Mouse (Mus musculus): Measurements from ENCODE around the gene Lpin3. TPM values are rescaled to one million over a fixed set of nuclear protein-coding genes. Genes with fewer than 3 reads are reported as not detected.

The Lpin3 gene
- polyA plus RNA-seq, 2 experiments = 2.3 to 2.9 TPM

DNA sequence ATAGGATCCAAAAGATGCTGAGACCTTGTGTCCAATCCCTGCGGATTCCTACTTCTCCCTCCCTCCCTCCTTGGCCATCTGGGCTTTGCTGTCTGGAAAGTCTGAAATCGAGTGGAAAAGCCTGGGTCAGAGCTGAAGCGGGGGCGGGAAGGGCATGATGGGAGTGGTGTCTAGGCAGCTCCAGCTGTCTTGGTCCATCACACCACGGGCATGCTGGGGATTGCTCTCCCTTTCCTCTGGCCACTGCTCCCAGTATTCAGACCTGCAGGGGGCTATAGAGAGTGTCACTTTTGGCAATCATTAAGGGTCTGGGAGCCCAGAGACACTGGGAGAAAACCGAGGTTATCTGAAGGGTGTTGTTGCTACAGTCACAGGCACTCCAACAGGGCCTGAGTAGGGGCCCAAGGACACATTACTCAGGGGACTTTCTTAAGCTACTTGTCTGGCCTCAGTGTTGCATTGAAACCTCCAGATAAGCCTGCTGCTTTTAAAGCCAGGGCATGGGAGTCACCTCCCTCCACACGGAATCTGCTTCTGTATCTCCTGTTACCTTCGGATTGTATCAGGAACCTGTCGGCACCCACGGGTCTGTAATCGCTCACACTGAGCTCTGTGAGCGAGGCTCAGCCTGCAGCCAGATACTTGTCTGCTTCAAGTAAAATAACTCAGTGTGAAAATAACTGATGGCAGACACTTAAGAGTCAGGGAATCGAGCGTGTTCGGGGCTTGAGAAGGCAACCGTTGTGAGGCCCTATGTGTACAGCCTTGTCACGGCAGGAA lies 60.6 kb downstream of the Lpin3 start:
- WGBS = 67% methylated on average over 17 of the region's 17 CpGs
- DNase-seq (ENCODE audit: low spot score) = peak; percentile 61
- H3K4me1 ChIP-seq (ENCODE audit: control insufficient read depth, insufficient read depth, low read length) = no peaks in the 10 kb centered on the region
- H3K27ac ChIP-seq (replicated peaks; ENCODE audit: low read depth, low read length) = no peak overlapping the region
- peaks cover 4% of the 10 kb centered on the region; the same call in 1 of the 2 replicates for H3K36me3 ChIP-seq (ENCODE audit: control insufficient read depth, insufficient read depth, low read length)
- H3K4me3 ChIP-seq (replicated peaks; ENCODE audit: low read length) = no peak overlapping the region
- no peak overlapping the region for H3K4me2 ChIP-seq (replicated peaks; ENCODE audit: low read depth, low read length, severe bottlenecking)
- TF ChIP-seq POLR2A (IDR thresholded peaks at IDR 0.05; ENCODE audit: borderline replicate concordance, extremely low read depth, insufficient read depth, insufficient read length) = no peak
- H3K27me3 ChIP-seq (ENCODE audit: control insufficient read depth, insufficient read depth, low read length) = no peaks in the 10 kb centered on the region
- no peaks in the 10 kb centered on the region for H3K9me3 ChIP-seq (ENCODE audit: control insufficient read depth, low read length)
- H3K9ac ChIP-seq (ENCODE audit: low read depth, low read length, severe bottlenecking) = no peak overlapping the region; the same call in 1 of the 2 replicates
- peak; percentile 67 for ATAC-seq (ENCODE audit: low FRiP score, low read depth)

DNA sequence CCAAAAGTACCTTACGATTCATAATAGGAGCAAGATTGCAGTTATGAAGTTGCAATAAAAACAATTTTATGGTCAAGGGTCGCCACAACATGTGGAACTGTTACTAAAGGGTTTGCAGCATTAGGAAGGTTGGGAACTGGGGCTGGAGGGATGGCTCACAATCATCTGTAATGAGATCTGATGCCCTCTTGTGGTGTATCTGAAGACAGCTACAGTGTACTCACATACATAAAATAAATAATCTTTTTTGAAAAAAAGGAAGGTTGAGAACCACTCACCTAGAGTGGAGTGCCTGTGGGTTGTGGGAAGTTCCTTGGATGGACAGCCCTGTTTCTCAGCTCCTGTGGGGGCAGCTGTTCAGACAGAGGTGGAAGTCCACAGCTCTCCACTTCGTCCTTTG lies 62.0 kb downstream of the Lpin3 start:
- no peak overlapping the region for H3K4me3 ChIP-seq (replicated peaks; ENCODE audit: low read length)
- WGBS = 53% methylated on average over 3 of the region's 3 CpGs
- H3K9ac ChIP-seq (ENCODE audit: low read depth, low read length, severe bottlenecking) = no peak overlapping the region
- no peaks in the 10 kb centered on the region for H3K9me3 ChIP-seq (ENCODE audit: control insufficient read depth, low read length)
- peaks cover 13% of the 10 kb centered on the region; the same call in 1 of the 2 replicates for H3K36me3 ChIP-seq (ENCODE audit: control insufficient read depth, insufficient read depth, low read length)
- no peak for TF ChIP-seq POLR2A (IDR thresholded peaks at IDR 0.05; ENCODE audit: borderline replicate concordance, extremely low read depth, insufficient read depth, insufficient read length)
- no peaks in the 10 kb centered on the region for H3K4me1 ChIP-seq (ENCODE audit: control insufficient read depth, insufficient read depth, low read length)
- H3K27ac ChIP-seq (replicated peaks; ENCODE audit: low read depth, low read length) = no peak overlapping the region
- H3K4me2 ChIP-seq (replicated peaks; ENCODE audit: low read depth, low read length, severe bottlenecking) = no peak overlapping the region
- no peaks in the 10 kb centered on the region for H3K27me3 ChIP-seq (ENCODE audit: control insufficient read depth, insufficient read depth, low read length)
- ATAC-seq (ENCODE audit: low FRiP score, low read depth) (peak; percentile 42; the same call in 1 of the 2 replicates), DNase-seq (ENCODE audit: low spot score) (peak; percentile 48)

- no peaks in the 10 kb centered on the region for H3K9me3 ChIP-seq (ENCODE audit: control insufficient read depth, low read length)
- no peak overlapping the region for H3K27ac ChIP-seq (replicated peaks; ENCODE audit: low read depth, low read length)
- 79% methylated on average over 4 of the region's 4 CpGs for WGBS
- H3K4me1 ChIP-seq (ENCODE audit: control insufficient read depth, insufficient read depth, low read length) = peaks cover 6% of the 10 kb centered on the region; the same call in 1 of the 2 replicates
- no peaks in the 10 kb centered on the region for H3K27me3 ChIP-seq (ENCODE audit: control insufficient read depth, insufficient read depth, low read length)
- no peak overlapping the region for H3K9ac ChIP-seq (ENCODE audit: low read depth, low read length, severe bottlenecking)
- H3K36me3 ChIP-seq (ENCODE audit: control insufficient read depth, insufficient read depth, low read length) = peaks cover 79% of the 10 kb centered on the region
- ATAC-seq (ENCODE audit: low FRiP score, low read depth) (no peak), DNase-seq (ENCODE audit: low spot score) (no peak)
- no peak overlapping the region for H3K4me3 ChIP-seq (replicated peaks; ENCODE audit: low read length)
- no peak overlapping the region for H3K4me2 ChIP-seq (replicated peaks; ENCODE audit: low read depth, low read length, severe bottlenecking)
- TF ChIP-seq POLR2A (IDR thresholded peaks at IDR 0.05; ENCODE audit: borderline replicate concordance, extremely low read depth, insufficient read depth, insufficient read length) = no peak
These were observed 71.1 kb downstream of the Lpin3 start for GRCm38 (mm10) chr2:160951595-160951994.

GRCm38 (mm10) chr2:160953131-160953873 lies 72.8 kb downstream of the Lpin3 start:
- Histone ChIP-seq H3K4me1 (ENCODE audit: control insufficient read depth, insufficient read depth, low read length) (peaks cover 6% of the 10 kb centered on the region; the same call in 1 of the 2 replicates), H3K27me3 (ENCODE audit: control insufficient read depth, insufficient read depth, low read length) (no peaks in the 10 kb centered on the region), H3K27ac (replicated peaks; ENCODE audit: low read depth, low read length) (no peak overlapping the region), H3K36me3 (ENCODE audit: control insufficient read depth, insufficient read depth, low read length) (peaks cover 77% of the 10 kb centered on the region), H3K9me3 (ENCODE audit: control insufficient read depth, low read length) (no peaks in the 10 kb centered on the region), H3K9ac (ENCODE audit: low read depth, low read length, severe bottlenecking) (no peak overlapping the region), H3K4me3 (replicated peaks; ENCODE audit: low read length) (no peak overlapping the region), H3K4me2 (replicated peaks; ENCODE audit: low read depth, low read length, severe bottlenecking) (no peak overlapping the region)
- TF ChIP-seq POLR2A (IDR thresholded peaks at IDR 0.05; ENCODE audit: borderline replicate concordance, extremely low read depth, insufficient read depth, insufficient read length) = no peak
- WGBS = 68% methylated on average over 7 of the region's 7 CpGs
- ATAC-seq (ENCODE audit: low FRiP score, low read depth) (peak; percentile 19; the same call in 1 of the 2 replicates), DNase-seq (ENCODE audit: low spot score) (peak; percentile 27)

DNA sequence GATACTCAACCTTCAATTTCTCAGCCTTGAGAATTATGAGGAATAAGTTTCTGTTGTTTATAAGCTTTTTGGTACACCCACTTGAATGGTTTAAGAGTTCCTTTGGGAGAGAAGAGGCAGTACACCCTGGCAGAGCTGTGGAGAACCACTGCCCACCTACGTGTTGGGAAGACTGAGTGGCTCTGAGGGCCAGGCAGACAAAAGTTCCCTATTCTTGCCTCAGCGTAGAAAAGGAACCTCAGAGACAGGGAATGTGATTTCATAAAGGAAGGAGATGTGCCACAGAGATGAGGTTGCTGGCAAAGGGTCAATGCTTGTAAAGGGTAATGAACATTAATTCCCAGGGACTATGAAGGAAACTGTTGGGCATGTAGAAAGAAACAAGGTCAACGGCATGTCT lies 74.1 kb downstream of the Lpin3 start:
- no peak overlapping the region for H3K9ac ChIP-seq (ENCODE audit: low read depth, low read length, severe bottlenecking)
- H3K4me1 ChIP-seq (ENCODE audit: control insufficient read depth, insufficient read depth, low read length) = peaks cover 6% of the 10 kb centered on the region; the same call in 1 of the 2 replicates
- no peak overlapping the region for H3K4me2 ChIP-seq (replicated peaks; ENCODE audit: low read depth, low read length, severe bottlenecking)
- WGBS = 85% methylated on average over 3 of the region's 3 CpGs
- H3K36me3 ChIP-seq (ENCODE audit: control insufficient read depth, insufficient read depth, low read length) = peaks cover 76% of the 10 kb centered on the region
- H3K9me3 ChIP-seq (ENCODE audit: control insufficient read depth, low read length) = no peaks in the 10 kb centered on the region
- ATAC-seq (ENCODE audit: low FRiP score, low read depth) (no peak), DNase-seq (ENCODE audit: low spot score) (no peak)
- no peak overlapping the region for H3K4me3 ChIP-seq (replicated peaks; ENCODE audit: low read length)
- no peak for TF ChIP-seq POLR2A (IDR thresholded peaks at IDR 0.05; ENCODE audit: borderline replicate concordance, extremely low read depth, insufficient read depth, insufficient read length)
- no peaks in the 10 kb centered on the region for H3K27me3 ChIP-seq (ENCODE audit: control insufficient read depth, insufficient read depth, low read length)
- H3K27ac ChIP-seq (replicated peaks; ENCODE audit: low read depth, low read length) = no peak overlapping the region

Measured in limb, embryonic 14.5 days (tissue).